Mouse (Mus musculus) heart, embryonic 11.5 days (tissue): ENCODE measurements around the gene Ssr4. TPM values are rescaled to one million over a fixed set of nuclear protein-coding genes. Genes with fewer than 3 reads are reported as not detected.
A peak's percentile ranks its signal among the peaks of the same experiment; 100 is the strongest.

Experiments used
- ATAC-seq: fragments of 200-750 bp; cut with Nextera tagmentation; replicated peaks from 2 replicates; pipeline ENCODE4 v1.8.0; 2017; ENCODE audit warnings: moderate library complexity; ENCODE audit not compliant: insufficient number of reproducible peaks, low FRiP score, low TSS enrichment
- H3K27ac ChIP-seq: fragments of 300-500 bp; sonication (generic); 2 replicates; pipeline ENCODE4 v1.5.1; 2014; ENCODE audit warnings: mild to moderate bottlenecking, low read depth, low read length
- H3K27me3 ChIP-seq: fragments of 300-500 bp; sonication (generic); 2 replicates; pipeline ENCODE4 v1.6.1; 2014; ENCODE audit warnings: mild to moderate bottlenecking, low read length, mixed read lengths; ENCODE audit not compliant: control insufficient read depth, insufficient read depth
- H3K36me3 ChIP-seq: fragments of 300-500 bp; sonication (generic); 2 replicates; pipeline ENCODE4 v1.6.1; 2014; ENCODE audit warnings: mild to moderate bottlenecking, low read length, moderate library complexity, mixed read lengths; ENCODE audit not compliant: control insufficient read depth, insufficient read depth
- H3K4me1 ChIP-seq: fragments of 300-500 bp; sonication (generic); 2 replicates; pipeline ENCODE4 v1.6.1; 2014; ENCODE audit warnings: low read length; ENCODE audit not compliant: control insufficient read depth, insufficient read depth
- H3K4me2 ChIP-seq: fragments of 300-500 bp; sonication (generic); 2 replicates; pipeline ENCODE4 v1.6.1; 2014; ENCODE audit warnings: mild to moderate bottlenecking, moderate library complexity
- H3K4me3 ChIP-seq: fragments of 300-500 bp; sonication (generic); 2 replicates; pipeline ENCODE4 v1.5.1; 2014; ENCODE audit warnings: low read depth, low read length
- H3K9ac ChIP-seq: fragments of 300-500 bp; sonication (generic); 2 replicates; pipeline ENCODE4 v1.6.1; 2014; ENCODE audit warnings: mild to moderate bottlenecking, low read depth, low read length, moderate library complexity
- H3K9me3 ChIP-seq: fragments of 300-500 bp; sonication (generic); replicated peaks from 2 replicates; pipeline ENCODE4 v1.6.1; 2016; ENCODE audit warnings: low read length; ENCODE audit not compliant: control insufficient read depth
- WGBS: fragments of 180-500 bp; shearing (Covaris S2); extraction: QIAGEN DNeasy Blood & Tissue Kit; methylation state at CpG from one replicate; pipeline ENCODE4 v1.1.7; 2014; ENCODE audit not compliant: insufficient replicate concordance; 5-methylcytosine and 5-hydroxymethylcytosine counted together
- polyA plus RNA-seq: library from polyadenylated mRNA; unstranded; fragments of >200 nt; fragmentation: Nextera tagmentation; extraction: Ambion mirVana; gene quantifications from 2 replicates; pipeline ENCODE4 v1.2.1, GENCODE M21; 2014

Gene Ssr4
- polyA plus RNA-seq, 1 experiment from 2014 or later = 159 TPM

DNA sequence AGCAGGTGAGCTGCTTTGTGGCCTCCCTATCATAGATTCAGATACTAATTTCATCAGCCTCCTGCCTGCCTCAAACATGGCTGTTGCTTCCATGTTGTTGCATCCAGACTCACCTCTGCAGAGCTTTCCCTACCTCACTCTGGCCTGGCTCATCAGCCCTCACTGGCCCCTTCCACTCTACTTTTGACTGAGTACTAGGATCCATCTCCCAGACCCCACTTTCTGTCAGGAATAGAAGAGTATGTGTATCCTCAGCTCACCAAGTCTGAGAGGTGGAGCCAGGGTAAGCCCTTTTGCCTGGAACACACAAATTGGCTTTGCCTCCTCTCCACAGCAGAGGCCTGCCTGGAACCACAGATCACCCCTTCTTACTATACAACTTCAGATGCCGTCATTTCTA is 1.7 kb downstream of the Ssr4 start:
- peaks cover 2% of the 10 kb centered on the region; the same call in 1 of the 2 replicates for H3K36me3 ChIP-seq
- no peak overlapping the region for H3K4me3 ChIP-seq
- no peak overlapping the region for H3K27ac ChIP-seq
- H3K9me3 ChIP-seq = no peaks in the 10 kb centered on the region
- H3K27me3 ChIP-seq = no peaks in the 10 kb centered on the region
- no peak for ATAC-seq
- peak overlapping the region; percentile 59 for H3K4me2 ChIP-seq
- 0 out of 2 replicates have a peak, but pooled peaks cover 2% of the 10 kb centered on the region for H3K4me1 ChIP-seq
- H3K9ac ChIP-seq = no peak overlapping the region
- WGBS = 90% methylated on average over 1 of the region's 1 CpGs

- Histone ChIP-seq H3K4me1 (0 out of 2 replicates have a peak, but pooled peaks cover under 1% of the 10 kb centered on the region), H3K4me3 (no peak overlapping the region), H3K27me3 (no peaks in the 10 kb centered on the region), H3K4me2 (no peak overlapping the region), H3K27ac (no peak overlapping the region), H3K9me3 (no peaks in the 10 kb centered on the region), H3K9ac (no peak overlapping the region), H3K36me3 (peaks cover 2% of the 10 kb centered on the region; the same call in 1 of the 2 replicates)
- ATAC-seq = no peak
Measured at GRCm38 (mm10) chrX:73793039-73793438, 6.2 kb downstream of the Ssr4 start.

DNA sequence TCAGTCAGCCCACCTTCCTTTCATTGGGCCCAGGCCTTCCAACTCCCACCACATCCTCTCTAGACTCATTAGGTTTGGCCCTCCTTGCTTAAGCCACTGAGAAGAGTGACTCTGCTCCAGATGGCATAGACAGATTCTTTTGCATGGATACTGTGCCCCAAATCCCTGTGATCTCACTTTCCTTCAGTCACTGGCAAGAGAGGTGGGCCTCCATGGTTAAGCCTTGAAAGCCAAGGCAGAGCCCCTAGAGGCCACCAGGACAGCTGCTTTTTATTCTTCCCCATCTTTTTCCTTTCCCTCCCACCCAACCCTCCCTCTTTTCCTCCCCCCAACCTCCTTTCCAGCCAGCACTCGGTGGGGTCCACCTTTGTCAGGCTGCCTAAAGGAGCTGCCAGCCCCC is 6.7 kb downstream of the Ssr4 start:
- H3K9me3 ChIP-seq = no peaks in the 10 kb centered on the region
- no peaks in the 10 kb centered on the region for H3K4me1 ChIP-seq
- no peak overlapping the region for H3K9ac ChIP-seq
- WGBS = 45% methylated on average over 1 of the region's 1 CpGs
- H3K4me2 ChIP-seq = no peak overlapping the region
- H3K4me3 ChIP-seq = no peak overlapping the region
- 0 out of 2 replicates have a peak, but pooled peaks cover 1% of the 10 kb centered on the region for H3K27me3 ChIP-seq
- no peak overlapping the region for H3K27ac ChIP-seq
- no peak for ATAC-seq
- peaks cover 2% of the 10 kb centered on the region; the same call in 1 of the 2 replicates for H3K36me3 ChIP-seq

GRCm38 (mm10) chrX:73797511-73797910 is 10.7 kb downstream of the Ssr4 start:
- Histone ChIP-seq H3K9ac (no peak overlapping the region), H3K4me3 (no peak overlapping the region), H3K27me3 (0 out of 2 replicates have a peak, but pooled peaks cover 2% of the 10 kb centered on the region), H3K9me3 (no peaks in the 10 kb centered on the region), H3K27ac (no peak overlapping the region), H3K4me1 (no peaks in the 10 kb centered on the region), H3K4me2 (no peak overlapping the region), H3K36me3 (no peaks in the 10 kb centered on the region)
- ATAC-seq = no peak
- 88% methylated on average over 2 of the region's 2 CpGs for WGBS

DNA sequence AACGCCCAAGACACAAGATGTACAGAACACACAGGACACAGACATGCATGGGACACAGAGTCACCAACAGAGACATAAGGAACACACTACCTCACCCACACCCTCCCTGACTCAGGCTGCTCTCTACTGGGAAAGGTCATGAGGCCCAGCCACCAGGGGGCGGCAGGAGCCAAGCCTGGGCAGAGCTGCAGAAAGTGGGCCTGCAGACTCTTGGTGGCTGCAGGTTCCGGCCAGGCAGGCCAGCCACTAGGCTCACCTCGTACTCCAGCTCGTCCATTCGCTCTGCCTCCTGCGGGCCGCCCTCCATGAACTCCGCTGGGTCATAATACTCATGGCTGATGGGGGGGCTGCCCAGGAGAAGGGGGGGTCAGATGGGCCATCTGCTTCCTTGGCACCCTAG is 11.7 kb downstream of the Ssr4 start:
- WGBS = 32% methylated on average over 9 of the region's 9 CpGs
- H3K9me3 ChIP-seq = no peaks in the 10 kb centered on the region
- H3K4me2 ChIP-seq = no peak overlapping the region
- H3K4me1 ChIP-seq = no peaks in the 10 kb centered on the region
- H3K36me3 ChIP-seq = no peaks in the 10 kb centered on the region
- 0 out of 2 replicates have a peak, but pooled peaks cover 2% of the 10 kb centered on the region for H3K27me3 ChIP-seq
- H3K27ac ChIP-seq = no peak overlapping the region
- no peak overlapping the region for H3K4me3 ChIP-seq
- no peak overlapping the region for H3K9ac ChIP-seq
- peak; percentile 59; the same call in 1 of the 2 replicates for ATAC-seq

GRCm38 (mm10) chrX:73805814-73806213 is 19.0 kb downstream of the Ssr4 start:
- H3K27ac ChIP-seq = no peak overlapping the region
- no peaks in the 10 kb centered on the region for H3K9me3 ChIP-seq
- WGBS = 71% methylated on average over 1 of the region's 1 CpGs
- no peak for ATAC-seq
- H3K4me1 ChIP-seq = no peaks in the 10 kb centered on the region
- H3K4me2 ChIP-seq = no peak overlapping the region
- H3K4me3 ChIP-seq = no peak overlapping the region
- H3K9ac ChIP-seq = no peak overlapping the region
- no peaks in the 10 kb centered on the region for H3K27me3 ChIP-seq
- H3K36me3 ChIP-seq = no peaks in the 10 kb centered on the region

GRCm38 (mm10) chrX:73815072-73815471 is 28.2 kb downstream of the Ssr4 start:
- Histone ChIP-seq H3K27ac (no peak overlapping the region), H3K4me3 (peak overlapping the region; percentile 26), H3K36me3 (no peaks in the 10 kb centered on the region), H3K4me2 (peak overlapping the region; percentile 53), H3K4me1 (no peaks in the 10 kb centered on the region), H3K9me3 (no peaks in the 10 kb centered on the region), H3K27me3 (no peaks in the 10 kb centered on the region), H3K9ac (no peak overlapping the region)
- WGBS = 9% methylated on average over 14 of the region's 14 CpGs
- ATAC-seq = no peak

DNA sequence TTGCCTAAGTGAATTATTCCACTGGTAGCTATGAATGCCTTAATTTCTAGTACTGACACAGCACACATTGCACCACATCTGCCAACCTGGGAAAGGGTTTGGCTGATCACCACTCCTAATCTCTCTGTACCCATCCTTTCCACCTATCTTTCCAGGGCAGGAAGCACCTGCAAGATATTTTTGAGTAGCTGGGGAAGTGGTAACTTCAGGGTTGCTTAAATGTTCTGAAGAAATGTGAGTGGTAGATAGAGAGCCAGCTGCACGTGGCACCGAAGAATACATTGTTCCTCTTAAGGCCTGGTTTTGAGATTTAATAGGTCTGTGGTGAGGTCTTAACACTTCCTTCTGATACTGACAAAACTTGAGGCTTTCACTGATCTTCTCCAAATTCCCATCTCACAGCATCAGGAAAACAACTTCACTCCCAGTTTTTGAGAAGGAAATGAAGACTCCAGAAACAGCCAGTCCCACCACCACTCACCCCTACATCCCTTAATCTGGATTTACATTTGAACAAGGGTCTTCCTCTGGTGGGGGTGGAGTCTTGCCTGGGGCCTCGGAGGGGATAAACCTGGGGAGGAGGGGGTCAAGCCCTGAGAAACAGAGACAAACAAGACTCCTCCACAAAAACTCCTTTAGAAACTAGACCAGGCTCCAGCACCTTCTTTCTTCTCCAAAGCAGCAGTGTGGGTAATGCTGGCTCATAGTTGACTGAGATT is 29.9 kb downstream of the Ssr4 start:
- H3K4me1 ChIP-seq = no peaks in the 10 kb centered on the region
- H3K36me3 ChIP-seq = no peaks in the 10 kb centered on the region
- no peak overlapping the region for H3K27ac ChIP-seq
- 46% methylated on average over 3 of the region's 3 CpGs for WGBS
- H3K4me2 ChIP-seq = no peak overlapping the region
- no peaks in the 10 kb centered on the region for H3K9me3 ChIP-seq
- H3K4me3 ChIP-seq = no peak overlapping the region
- no peak overlapping the region for H3K9ac ChIP-seq
- ATAC-seq = no peak
- H3K27me3 ChIP-seq = no peaks in the 10 kb centered on the region

DNA sequence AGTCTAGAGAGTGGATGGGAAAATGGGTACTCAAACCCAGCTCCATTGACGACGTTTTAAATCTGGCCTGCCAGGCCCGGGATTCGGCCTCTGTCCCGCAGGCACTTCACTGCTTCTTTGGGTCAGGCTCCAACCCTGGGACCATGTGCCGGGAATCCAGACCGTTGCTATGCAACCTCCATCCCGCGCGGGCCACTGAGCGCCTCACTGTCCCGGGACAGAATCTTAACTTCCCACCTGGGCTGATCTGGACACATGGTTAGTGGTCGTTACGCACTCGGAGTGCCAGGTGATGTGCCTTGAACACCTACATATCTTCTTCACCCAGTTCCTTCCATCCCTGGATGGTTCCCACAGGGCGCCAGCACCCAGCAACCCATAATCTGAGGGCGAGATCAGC is 36.9 kb downstream of the Ssr4 start:
- WGBS = 17% methylated on average over 17 of the region's 17 CpGs
- H3K36me3 ChIP-seq = no peaks in the 10 kb centered on the region
- ATAC-seq = no peak
- H3K9me3 ChIP-seq = no peaks in the 10 kb centered on the region
- no peak overlapping the region for H3K27ac ChIP-seq
- H3K9ac ChIP-seq = no peak overlapping the region
- H3K4me2 ChIP-seq = peak overlapping the region; percentile 81
- H3K27me3 ChIP-seq = peaks cover 31% of the 10 kb centered on the region
- H3K4me1 ChIP-seq = no peaks in the 10 kb centered on the region
- peak overlapping the region; percentile 54 for H3K4me3 ChIP-seq
